Mouse (Mus musculus) CH12.LX (cell line): Measurements from ENCODE around the gene Lhpp. TPM values are rescaled to one million over a fixed set of nuclear protein-coding genes. Genes with fewer than 3 reads are reported as not detected.

Source experiments
- DNase-seq: peaks from one replicate; pipeline ENCODE4 v3.0.0-alpha.2; 2013; ENCODE audit errors: extremely low read depth
- H3K27ac ChIP-seq: 2 replicates; pipeline ENCODE4 v1.5.1; 2012; ENCODE audit warnings: low read depth, mild to moderate bottlenecking, control low read depth, moderate library complexity; ENCODE audit not compliant: insufficient read depth
- H3K27me3 ChIP-seq: replicated peaks from 2 replicates; pipeline ENCODE3; 2012; ENCODE audit warnings: inconsistent platforms
- H3K36me3 ChIP-seq, 2 experiments: replicated peaks in 1 of 2; 2 replicates each; pipeline versions ENCODE3 to v1.6.1; 2012; ENCODE audit warnings: inconsistent platforms in 1 of 2, low read length in 1 of 2, mild to moderate bottlenecking in 1 of 2, mixed read lengths in 1 of 2, moderate library complexity in 1 of 2; ENCODE audit not compliant: control insufficient read depth in 1 of 2, insufficient read depth in 1 of 2
- H3K4me1 ChIP-seq, 2 experiments: 2 replicates each; pipeline ENCODE4 v1.6.1; 2012; ENCODE audit warnings: inconsistent platforms in 1 of 2, moderate library complexity in 1 of 2; ENCODE audit not compliant: insufficient read depth in 2 of 2, control insufficient read depth in 1 of 2
- H3K4me2 ChIP-seq: 2 replicates; pipeline ENCODE4 v1.6.1; 2012; ENCODE audit warnings: low read depth, mild to moderate bottlenecking, control low read depth; ENCODE audit not compliant: poor library complexity, insufficient read depth, severe bottlenecking
- H3K4me3 ChIP-seq, 3 experiments: fragments of 150-350 bp in 1 of 3; sonication (generic) in 1 of 3; replicated peaks in 1 of 3; 2 replicates each; pipeline versions ENCODE3 to v1.5.1; 2011 to 2012; ENCODE audit warnings: low read depth in 2 of 3, low read length in 2 of 3, mild to moderate bottlenecking in 2 of 3, moderate library complexity in 2 of 3, control low read depth in 1 of 3, improper control_type of control experiment in 1 of 3, inconsistent platforms in 1 of 3, mixed read lengths in 1 of 3; ENCODE audit not compliant: poor library complexity in 1 of 3
- H3K79me2 ChIP-seq: replicated peaks from 2 replicates; pipeline ENCODE4 v1.6.1; 2012; ENCODE audit warnings: mild to moderate bottlenecking, moderate library complexity; ENCODE audit not compliant: control insufficient read depth, poor library complexity, insufficient read depth, severe bottlenecking; ENCODE audit errors: extremely low read depth
- H3K9ac ChIP-seq: 2 replicates; pipeline ENCODE4 v1.6.1; 2012; ENCODE audit warnings: low read depth, mild to moderate bottlenecking, control low read depth, moderate library complexity; ENCODE audit not compliant: insufficient read depth
- H3K9me3 ChIP-seq: replicated peaks from 2 replicates; pipeline ENCODE3; 2012; ENCODE audit warnings: low read length, inconsistent platforms, mixed read lengths
- BHLHE40 ChIP-seq: IDR thresholded peaks from 2 replicates; pipeline ENCODE4 v1.6.1; 2011; ENCODE audit warnings: mild to moderate bottlenecking, low read depth, low read length, improper control_type of control experiment
- CHD1 ChIP-seq: IDR thresholded peaks from 2 replicates; pipeline ENCODE4 v1.6.1; 2012; ENCODE audit warnings: low read depth, low read length, improper control_type of control experiment, inconsistent platforms
- CHD2 ChIP-seq: IDR thresholded peaks from 2 replicates; pipeline ENCODE4 v1.6.1; 2011; ENCODE audit warnings: low read length, improper control_type of control experiment
- CTCF ChIP-seq, 2 experiments: IDR thresholded peaks in 1 of 2; conservative IDR thresholded peaks in 1 of 2; 2 replicates each; pipeline ENCODE4 v1.5.1; 2011 to 2012; ENCODE audit warnings: low read depth in 2 of 2, low read length in 2 of 2, improper control_type of control experiment in 1 of 2, inconsistent platforms in 1 of 2, mild to moderate bottlenecking in 1 of 2, moderate library complexity in 1 of 2
- E2F4 ChIP-seq: IDR thresholded peaks from 2 replicates; pipeline ENCODE4 v1.6.1; 2011; ENCODE audit warnings: low read depth, low read length, improper control_type of control experiment; ENCODE audit not compliant: insufficient replicate concordance
- ELF1 ChIP-seq: IDR thresholded peaks from 2 replicates; pipeline ENCODE4 v1.6.1; 2014; ENCODE audit warnings: low read depth, mild to moderate bottlenecking, inconsistent platforms, low read length, improper control_type of control experiment
- GABPA ChIP-seq: IDR thresholded peaks from 2 replicates; pipeline ENCODE4 v1.6.1; 2012; ENCODE audit warnings: low read depth, low read length, improper control_type of control experiment, inconsistent platforms; ENCODE audit not compliant: insufficient replicate concordance
- MAZ ChIP-seq: IDR thresholded peaks from 2 replicates; pipeline ENCODE4 v1.6.1; 2012; ENCODE audit warnings: low read depth, mild to moderate bottlenecking, inconsistent platforms, low read length, improper control_type of control experiment, moderate library complexity
- MXI1 ChIP-seq: IDR thresholded peaks from 2 replicates; pipeline ENCODE4 v1.6.1; 2011; ENCODE audit warnings: mild to moderate bottlenecking, low read depth, low read length, improper control_type of control experiment
- NRF1 ChIP-seq: IDR thresholded peaks from 2 replicates; pipeline ENCODE4 v1.6.1; 2014; ENCODE audit warnings: low read depth, mild to moderate bottlenecking, inconsistent platforms, low read length, improper control_type of control experiment, moderate library complexity
- POLR2A ChIP-seq: IDR thresholded peaks from 2 replicates; pipeline ENCODE4 v1.6.1; 2011; ENCODE audit warnings: low read depth, mild to moderate bottlenecking, improper control_type of control experiment, low read length
- RAD21 ChIP-seq: IDR thresholded peaks from 2 replicates; pipeline ENCODE4 v1.6.1; 2011; ENCODE audit warnings: low read depth, mild to moderate bottlenecking, low read length, improper control_type of control experiment, moderate library complexity
- RCOR1 ChIP-seq: conservative IDR thresholded peaks from 2 replicates; pipeline ENCODE4 v1.6.1; 2012; ENCODE audit warnings: low read depth, mild to moderate bottlenecking, inconsistent platforms, low read length, improper control_type of control experiment
- SMC3 ChIP-seq: IDR thresholded peaks from 2 replicates; pipeline ENCODE4 v1.6.1; 2011; ENCODE audit warnings: low read depth, low read length, improper control_type of control experiment
- TCF12 ChIP-seq: IDR thresholded peaks from 2 replicates; pipeline ENCODE4 v1.6.1; 2014; ENCODE audit warnings: low read depth, mild to moderate bottlenecking, inconsistent platforms, low read length, improper control_type of control experiment
- UBTF ChIP-seq: IDR thresholded peaks from 2 replicates; pipeline ENCODE4 v1.6.1; 2012; ENCODE audit warnings: low read depth, mild to moderate bottlenecking, inconsistent platforms, low read length, improper control_type of control experiment, moderate library complexity
- USF2 ChIP-seq: conservative IDR thresholded peaks from 2 replicates; pipeline ENCODE4 v1.6.1; 2011; ENCODE audit warnings: low read depth, low read length, improper control_type of control experiment
- ZC3H11A ChIP-seq: IDR thresholded peaks from 2 replicates; pipeline ENCODE4 v1.6.1; 2012; ENCODE audit warnings: low read depth, mild to moderate bottlenecking, inconsistent platforms, low read length, improper control_type of control experiment
- ZMIZ1 ChIP-seq: IDR thresholded peaks from 2 replicates; pipeline ENCODE4 v1.6.1; 2012; ENCODE audit warnings: low read depth, mild to moderate bottlenecking, inconsistent platforms, low read length, improper control_type of control experiment
- ZNF384 ChIP-seq: IDR thresholded peaks from 2 replicates; pipeline ENCODE4 v1.6.1; 2012; ENCODE audit warnings: low read depth, low read length, improper control_type of control experiment, inconsistent platforms
- dilution Hi-C: fragments of 300-500 bp; cut with MboI; formaldehyde crosslinking; loops from 2 replicates; pipeline ENCODE4 v1.14.3; 2020; ENCODE audit warnings: low sequenced_read_pairs; ENCODE audit not compliant: extremely low pct_unique_long_range_greater_than_20kb, extremely low pct_ligation_motif_present
- in situ Hi-C: fragments of 300-500 bp; cut with MboI; formaldehyde crosslinking; loops from 3 replicates; pipeline ENCODE4 v1.14.3; 2019; ENCODE audit warnings: low sequenced_read_pairs, low pct_ligation_motif_present, low pct_unique_long_range_greater_than_20kb, mixed read lengths
- polyA plus RNA-seq: library from polyadenylated mRNA; unstranded; fragments of >175 nt; gene quantifications from 2 replicates; pipeline ENCODE4 v1.2.1, GENCODE M21; 2012; ENCODE audit warnings: low read depth; ENCODE audit not compliant: insufficient read length
- total RNA-seq, 2 experiments: library from RNA; depleted of rRNA; stranded (reverse); fragments of 300-350 nt in 1 of 2; fragments of >200 nt in 1 of 2; gene quantifications; 2 replicates each; pipeline ENCODE4 v1.2.3; 2012 to 2014

Lhpp gene
- total and polyA plus RNA-seq, 3 experiments = 7.8 to 15.4 (median 14.6) TPM

DNA sequence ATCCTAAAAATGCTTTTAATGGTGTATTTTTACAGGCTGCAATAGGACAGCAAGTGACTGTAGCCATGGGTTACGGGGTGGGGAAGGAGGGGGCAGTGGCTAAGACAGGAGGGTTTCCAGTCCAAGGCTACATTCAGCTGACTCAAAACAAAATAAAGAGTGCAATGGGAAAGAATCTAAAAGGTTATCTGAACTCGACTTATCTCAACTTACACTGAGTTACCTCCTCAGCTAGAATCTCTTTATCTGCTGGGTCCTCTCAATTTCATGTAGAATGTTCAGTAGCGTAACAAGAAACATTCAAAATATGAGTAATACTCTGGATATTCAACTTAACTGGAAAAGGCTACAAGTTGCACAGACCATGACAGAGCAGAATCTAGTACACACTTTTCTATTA lies 37.7 kb upstream of the Lhpp start:
- TF ChIP-seq ZC3H11A (no peak), RAD21 (no peak), SMC3 (no peak), GABPA (no peak), TCF12 (no peak), ZMIZ1 (no peak), POLR2A (no peak), MXI1 (no peak), MAZ (no peak), NRF1 (no peak), RCOR1 (no peak)
- TF ChIP-seq, all 38 proteins: peak for 0
- H3K9ac ChIP-seq = no peak overlapping the region
- DNase-seq = no peak
- in situ Hi-C loops (no loop called here), dilution Hi-C loops (no loop called here)
- no peak overlapping the region for H3K27ac ChIP-seq
- H3K36me3 ChIP-seq = peaks cover 21 to 27% of the 10 kb centered on the region in 2 experiments
- peaks cover 37% of the 10 kb centered on the region for H3K79me2 ChIP-seq
- peaks cover 3 to 68% of the 10 kb centered on the region in 2 experiments; a peak in 3 of 4 replicates for H3K4me1 ChIP-seq
- H3K4me3 ChIP-seq = no peak overlapping the region
- H3K9me3 ChIP-seq = no peaks in the 10 kb centered on the region
- H3K4me2 ChIP-seq = no peak overlapping the region
- H3K27me3 ChIP-seq = peaks cover 8% of the 10 kb centered on the region

DNA sequence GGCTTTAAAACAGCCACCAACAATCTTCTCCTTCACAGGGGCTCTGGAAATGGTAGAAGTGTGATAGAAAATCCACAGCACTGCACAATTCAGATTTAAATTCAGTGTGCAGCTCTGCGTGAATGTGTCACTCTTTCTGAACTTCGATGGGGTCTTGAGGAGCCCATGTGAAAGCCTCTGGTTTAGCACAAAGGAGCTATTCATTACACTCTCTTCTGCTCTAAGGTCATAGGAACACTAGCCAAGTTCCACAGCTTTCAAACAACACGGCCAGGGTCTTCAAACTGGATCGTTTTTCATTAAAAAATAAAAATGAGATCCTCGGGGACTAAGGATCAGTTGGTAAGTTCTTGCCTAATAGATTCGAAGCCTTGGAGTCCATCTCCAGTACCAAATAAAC lies 37.2 kb upstream of the Lhpp start:
- H3K4me1 ChIP-seq = peaks cover 3 to 68% of the 10 kb centered on the region in 2 experiments; a peak in 3 of 4 replicates
- TF ChIP-seq CHD1 = no peak
- no peak for TF ChIP-seq ZNF384
- TF ChIP-seq USF2 = no peak
- no peak for TF ChIP-seq SMC3
- no peak for TF ChIP-seq UBTF
- no peak for TF ChIP-seq CHD2
- no peak for TF ChIP-seq BHLHE40
- no peak for TF ChIP-seq CTCF (conservative IDR thresholded peaks at IDR 0.05 in 1 of 2, IDR thresholded peaks at IDR 0.05 in 1 of 2; ENCODE audit: low read depth in 2 of 2, low read length in 2 of 2)
- TF ChIP-seq RAD21 = no peak
- TF ChIP-seq TCF12 = no peak
- no peak for TF ChIP-seq E2F4
- TF ChIP-seq ZMIZ1 = no peak
- no peak for TF ChIP-seq ELF1
- no peak overlapping the region for H3K4me3 ChIP-seq
- no peak overlapping the region for H3K9ac ChIP-seq
- in situ Hi-C loops = no loop called here
- H3K27me3 ChIP-seq = peaks cover 13% of the 10 kb centered on the region
- H3K27ac ChIP-seq = no peak overlapping the region
- H3K9me3 ChIP-seq = no peaks in the 10 kb centered on the region
- DNase-seq = no peak
- H3K4me2 ChIP-seq = no peak overlapping the region
- H3K36me3 ChIP-seq = peaks cover 17 to 22% of the 10 kb centered on the region in 2 experiments
- H3K79me2 ChIP-seq = peaks cover 37% of the 10 kb centered on the region
- dilution Hi-C loops = no loop called here
